Mouse (Mus musculus): Measurements from ENCODE around the gene Fnbp1l.

DNA sequence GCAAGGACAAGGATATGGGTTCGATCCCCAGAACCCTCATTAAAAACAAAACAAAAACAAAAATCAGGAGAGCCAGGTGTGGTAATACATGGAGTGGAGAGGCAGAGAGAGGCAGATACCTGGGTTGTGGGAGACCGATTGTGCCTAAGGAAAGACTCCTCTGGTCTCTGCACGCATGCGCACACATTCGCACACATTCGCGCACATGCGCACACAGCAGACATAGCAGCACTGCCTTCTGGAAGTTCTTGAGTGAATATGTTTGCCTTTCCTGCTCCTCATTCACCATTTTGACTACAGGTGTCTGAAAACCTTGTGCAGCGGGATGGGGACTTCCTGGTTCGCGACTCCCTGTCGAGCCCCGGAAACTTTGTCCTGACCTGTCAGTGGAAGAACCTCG lies 111.7 kb downstream of the Fnbp1l start:
- TF ChIP-seq GATA1 (IDR thresholded peaks at IDR 0.05; ENCODE audit: low read length): no peak
- TF ChIP-seq TAL1 (IDR thresholded peaks at IDR 0.05; ENCODE audit: low read length): no peak
